Mouse (Mus musculus) stomach, postnatal 0 days (tissue): ENCODE data around the gene Ahcyl1.
"Not testable (repeated sequence)": the region's sequence is repeated elsewhere in the genome, so short reads cannot be mapped to it uniquely, and the experiment has no call there.

ENCODE experiments used
- CTCF ChIP-seq: IDR thresholded peaks from 2 replicates; pipeline ENCODE4 v1.5.1; 2016; ENCODE audit warnings: antibody characterized with exemption, low read depth, mild to moderate bottlenecking, moderate library complexity
- EP300 ChIP-seq: optimal IDR thresholded peaks from 2 replicates; pipeline ENCODE3; 2016; ENCODE audit warnings: antibody characterized with exemption

DNA sequence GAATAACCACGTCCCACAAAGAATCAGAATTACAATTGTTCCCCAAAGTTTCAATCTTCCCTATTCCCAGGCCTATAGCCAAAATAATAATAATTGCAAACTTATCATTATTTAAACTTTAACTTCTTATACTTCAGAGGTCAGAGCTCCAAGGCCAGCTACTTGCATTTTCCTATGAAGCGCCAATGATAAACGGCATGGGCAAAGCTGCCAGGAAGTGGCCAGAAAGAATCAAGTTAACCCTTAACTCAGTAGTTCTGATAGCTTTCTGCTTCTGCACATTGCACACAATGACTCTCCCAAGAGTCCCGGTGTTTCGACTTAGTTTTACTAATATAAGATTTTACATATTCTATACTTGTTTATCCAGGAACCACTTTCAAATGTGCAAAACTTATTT lies 46.1 kb downstream of the Ahcyl1 start:
- TF ChIP-seq CTCF, EP300: not testable (repeated sequence)
